Mouse (Mus musculus) midbrain, embryonic 13.5 days (tissue): ENCODE results near the gene Srgap2. TPM values are rescaled to one million over a fixed set of nuclear protein-coding genes. Genes with fewer than 3 reads are reported as not detected.

Experiments
- ATAC-seq: fragments of 200-750 bp; cut with Nextera tagmentation; 2 replicates; pipeline ENCODE4 v1.8.0; 2017; ENCODE audit warnings: mild to moderate bottlenecking, moderate TSS enrichment, moderate library complexity
- H3K27ac ChIP-seq: fragments of 300-500 bp; sonication (generic); 2 replicates; pipeline ENCODE4 v1.5.1; 2015; ENCODE audit warnings: inconsistent platforms, mild to moderate bottlenecking, moderate library complexity
- H3K27me3 ChIP-seq: fragments of 300-500 bp; sonication (generic); 2 replicates; pipeline ENCODE4 v1.6.1; 2015; ENCODE audit warnings: mild to moderate bottlenecking, inconsistent platforms
- H3K36me3 ChIP-seq: fragments of 300-500 bp; sonication (generic); 2 replicates; pipeline ENCODE4 v1.6.1; 2015; ENCODE audit warnings: mild to moderate bottlenecking, inconsistent platforms
- H3K4me1 ChIP-seq: fragments of 300-500 bp; sonication (generic); replicated peaks from 2 replicates; pipeline ENCODE4 v1.6.1; 2015; ENCODE audit warnings: inconsistent platforms
- H3K4me2 ChIP-seq: fragments of 300-500 bp; sonication (generic); replicated peaks from 2 replicates; pipeline ENCODE4 v1.6.1; 2015; ENCODE audit warnings: moderate library complexity, mild to moderate bottlenecking, inconsistent platforms
- H3K4me3 ChIP-seq: fragments of 300-500 bp; sonication (generic); replicated peaks from 2 replicates; pipeline ENCODE4 v1.5.1; 2015; ENCODE audit warnings: mild to moderate bottlenecking, inconsistent platforms
- H3K9ac ChIP-seq: fragments of 300-500 bp; sonication (generic); replicated peaks from 2 replicates; pipeline ENCODE4 v1.6.1; 2015; ENCODE audit warnings: mild to moderate bottlenecking, inconsistent platforms
- H3K9me3 ChIP-seq: fragments of 300-500 bp; sonication (generic); 2 replicates; pipeline ENCODE4 v1.6.1; 2016; ENCODE audit warnings: mild to moderate bottlenecking, inconsistent platforms
- WGBS: fragments of 180-500 bp; shearing (Covaris S2); methylation state at CpG from one replicate; pipeline ENCODE4 v1.1.7; 2015; 5-methylcytosine and 5-hydroxymethylcytosine counted together
- polyA plus RNA-seq: library from polyadenylated mRNA; unstranded; fragments of >200 nt; fragmentation: Nextera tagmentation; extraction: Ambion mirVana; gene quantifications from 2 replicates; pipeline ENCODE4 v1.2.1, GENCODE M21; 2015

Srgap2 gene
- polyA plus RNA-seq, 1 experiment from 2014 or later: 18.8 TPM

DNA sequence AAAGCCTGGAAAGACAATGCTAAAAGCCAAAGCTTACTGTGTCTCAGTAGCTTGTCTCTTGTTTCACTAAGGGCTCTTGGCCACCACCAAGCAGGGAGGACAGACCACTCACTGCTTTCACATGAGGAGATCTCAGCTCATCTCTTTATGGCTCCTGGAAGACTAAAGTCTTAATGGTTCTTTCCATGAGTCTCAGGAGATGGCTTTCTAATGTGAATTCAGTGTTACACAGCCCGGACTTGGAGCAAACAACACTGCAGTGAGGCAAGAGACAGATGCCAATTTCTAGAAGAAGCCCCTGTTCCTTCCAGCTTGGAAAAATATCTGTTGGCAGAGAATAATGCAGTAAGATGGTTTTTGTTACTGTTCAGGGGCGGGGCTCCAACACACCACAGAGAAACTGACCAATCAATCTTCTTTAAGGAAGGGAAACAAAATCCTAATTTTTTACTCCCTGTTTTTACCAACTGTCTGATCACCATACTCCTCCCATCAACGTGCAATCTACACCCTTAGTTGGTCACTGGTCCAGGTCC, 71.7 kb downstream of the Srgap2 start:
- no peak overlapping the region for H3K4me3 ChIP-seq
- ATAC-seq: no peak
- no peak overlapping the region for H3K4me2 ChIP-seq
- no peaks in the 10 kb centered on the region for H3K36me3 ChIP-seq
- H3K27ac ChIP-seq: no peak overlapping the region
- WGBS: 92% methylated on average over 3 of the region's 3 CpGs
- no peaks in the 10 kb centered on the region for H3K9me3 ChIP-seq
- H3K27me3 ChIP-seq: no peaks in the 10 kb centered on the region
- H3K9ac ChIP-seq: no peak overlapping the region
- H3K4me1 ChIP-seq: peaks cover 24% of the 10 kb centered on the region

- H3K4me1 ChIP-seq: peaks cover 24% of the 10 kb centered on the region
- H3K4me2 ChIP-seq: no peak overlapping the region
- ATAC-seq: no peak
- H3K36me3 ChIP-seq: no peaks in the 10 kb centered on the region
- H3K27me3 ChIP-seq: no peaks in the 10 kb centered on the region
- H3K4me3 ChIP-seq: no peak overlapping the region
- H3K27ac ChIP-seq: no peak overlapping the region
- H3K9me3 ChIP-seq: no peaks in the 10 kb centered on the region
- WGBS: 92% methylated on average over 2 of the region's 2 CpGs
- no peak overlapping the region for H3K9ac ChIP-seq
These were observed 72.8 kb downstream of the Srgap2 start for GRCm38 (mm10) chr1:131454386-131454785.

DNA sequence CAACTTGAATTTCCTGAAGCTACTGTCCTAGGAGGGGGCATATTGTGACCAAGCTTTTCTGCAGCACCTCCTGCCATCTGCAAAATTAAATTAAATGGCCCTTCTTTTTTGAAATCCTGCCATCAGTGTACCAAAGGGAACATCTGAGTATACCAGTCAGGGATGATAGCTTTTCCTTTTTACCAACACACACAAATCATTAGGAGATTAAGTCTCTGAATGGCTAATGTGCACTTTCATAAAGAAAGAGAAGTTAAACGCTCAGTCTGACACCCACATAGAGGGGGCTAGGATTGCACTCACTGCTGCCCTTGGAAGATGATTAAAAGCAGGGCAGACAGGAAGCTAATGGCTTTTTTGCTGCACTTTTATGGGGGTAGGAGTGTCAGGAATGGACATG, 73.8 kb downstream of the Srgap2 start:
- Histone ChIP-seq H3K9me3 (no peaks in the 10 kb centered on the region), H3K27me3 (no peaks in the 10 kb centered on the region), H3K4me3 (no peak overlapping the region), H3K27ac (peak overlapping the region; percentile 1; the same call in 1 of the 2 replicates), H3K36me3 (no peaks in the 10 kb centered on the region), H3K4me2 (no peak overlapping the region), H3K4me1 (peaks cover 24% of the 10 kb centered on the region), H3K9ac (no peak overlapping the region)
- peak; percentile 71 for ATAC-seq
- WGBS: 17% methylated on average over 1 of the region's 1 CpGs

DNA sequence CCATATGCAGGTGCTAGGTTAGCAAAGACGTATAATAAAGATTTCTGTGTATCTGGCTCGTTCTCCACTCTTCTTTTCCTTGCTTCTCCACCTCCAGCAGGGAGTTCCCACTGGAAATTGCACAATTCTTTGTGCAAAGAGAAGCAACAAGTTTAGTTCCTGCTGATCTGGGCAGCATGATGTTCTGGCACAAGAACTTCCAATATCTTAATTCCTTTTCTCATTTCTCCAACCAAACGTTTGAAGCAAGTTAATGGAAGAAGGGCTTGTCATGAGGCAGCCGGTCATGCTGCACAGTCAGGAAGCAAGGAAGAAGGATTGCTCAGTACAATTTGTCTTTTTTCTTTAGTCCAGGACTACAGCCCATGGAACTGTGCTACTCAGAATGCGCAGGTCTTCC, 78.8 kb downstream of the Srgap2 start:
- no peak for ATAC-seq
- H3K36me3 ChIP-seq: no peaks in the 10 kb centered on the region
- H3K4me2 ChIP-seq: no peak overlapping the region
- no peak overlapping the region for H3K27ac ChIP-seq
- 86% methylated on average over 5 of the region's 5 CpGs for WGBS
- H3K9ac ChIP-seq: no peak overlapping the region
- H3K9me3 ChIP-seq: no peaks in the 10 kb centered on the region
- no peak overlapping the region for H3K4me3 ChIP-seq
- peaks cover 12% of the 10 kb centered on the region for H3K4me1 ChIP-seq
- H3K27me3 ChIP-seq: no peaks in the 10 kb centered on the region

- no peak overlapping the region for H3K4me3 ChIP-seq
- no peak overlapping the region for H3K9ac ChIP-seq
- no peak for ATAC-seq
- H3K9me3 ChIP-seq: no peaks in the 10 kb centered on the region
- H3K27ac ChIP-seq: no peak overlapping the region
- no peaks in the 10 kb centered on the region for H3K27me3 ChIP-seq
- H3K36me3 ChIP-seq: no peaks in the 10 kb centered on the region
- 0 out of 2 replicates have a peak, but pooled peaks cover 2% of the 10 kb centered on the region for H3K4me1 ChIP-seq
- H3K4me2 ChIP-seq: no peak overlapping the region
- WGBS: 97% methylated on average over 3 of the region's 3 CpGs
These were observed 79.8 kb downstream of the Srgap2 start for GRCm38 (mm10) chr1:131447333-131447732.

DNA sequence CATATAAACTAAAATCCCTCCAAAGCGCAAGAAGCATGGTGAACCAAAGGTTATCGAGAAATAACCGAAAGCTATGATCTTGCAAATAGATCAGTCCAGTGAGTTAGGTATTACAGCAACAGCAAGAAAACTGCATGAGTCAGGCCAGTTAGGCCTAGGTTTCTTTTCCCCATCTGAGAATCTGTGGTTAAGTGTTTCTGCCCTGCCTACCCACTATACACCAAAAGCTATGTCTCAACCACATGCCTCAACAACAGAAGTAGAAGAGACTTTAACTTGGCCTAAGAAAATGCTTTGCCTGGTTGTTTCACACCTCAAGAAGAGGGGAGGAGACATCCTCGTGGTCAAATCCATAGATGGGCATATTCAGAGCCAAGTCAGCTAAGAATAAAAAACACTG, 80.6 kb downstream of the Srgap2 start:
- Histone ChIP-seq H3K9me3 (no peaks in the 10 kb centered on the region), H3K27me3 (no peaks in the 10 kb centered on the region), H3K4me1 (no peaks in the 10 kb centered on the region), H3K9ac (no peak overlapping the region), H3K4me2 (no peak overlapping the region), H3K27ac (no peak overlapping the region), H3K36me3 (no peaks in the 10 kb centered on the region), H3K4me3 (no peak overlapping the region)
- no peak for ATAC-seq
- WGBS: 97% methylated on average over 4 of the region's 4 CpGs

- Histone ChIP-seq H3K9me3 (no peaks in the 10 kb centered on the region), H3K4me3 (no peak overlapping the region), H3K27ac (peak overlapping the region; percentile 6; the same call in 1 of the 2 replicates), H3K36me3 (no peaks in the 10 kb centered on the region), H3K4me2 (no peak overlapping the region), H3K9ac (no peak overlapping the region), H3K27me3 (no peaks in the 10 kb centered on the region), H3K4me1 (peaks cover 21% of the 10 kb centered on the region)
- ATAC-seq: no peak
- 92% methylated on average over 11 of the region's 11 CpGs for WGBS
These were observed 88.6 kb downstream of the Srgap2 start for GRCm38 (mm10) chr1:131438556-131438955.

GRCm38 (mm10) chr1:131437975-131438374, 89.2 kb downstream of the Srgap2 start:
- Histone ChIP-seq H3K36me3 (no peaks in the 10 kb centered on the region), H3K27ac (no peak overlapping the region), H3K9ac (no peak overlapping the region), H3K9me3 (no peaks in the 10 kb centered on the region), H3K4me3 (no peak overlapping the region), H3K4me1 (peaks cover 21% of the 10 kb centered on the region), H3K27me3 (no peaks in the 10 kb centered on the region), H3K4me2 (no peak overlapping the region)
- ATAC-seq: no peak

DNA sequence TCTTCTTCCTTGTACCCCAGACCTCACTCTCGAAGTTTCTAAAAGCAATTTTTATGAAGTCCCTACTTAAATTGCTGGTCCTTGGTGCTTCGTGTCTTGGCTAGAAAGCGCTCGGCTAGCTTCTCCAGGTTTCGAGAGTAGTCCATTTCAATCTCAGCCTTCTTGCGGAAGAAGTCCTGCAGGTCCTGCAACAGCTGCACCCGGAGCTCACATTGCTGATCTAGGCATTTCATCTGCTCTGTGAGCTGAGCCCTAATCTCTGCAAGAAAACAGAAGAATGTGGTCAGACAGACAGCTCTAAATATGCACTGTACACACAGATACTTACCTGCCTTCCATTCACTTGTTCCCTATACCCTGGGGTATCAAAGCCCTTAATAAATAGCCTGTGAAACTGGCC, 90.5 kb downstream of the Srgap2 start:
- Histone ChIP-seq H3K4me1 (peaks cover 29% of the 10 kb centered on the region), H3K9me3 (no peaks in the 10 kb centered on the region), H3K27ac (no peak overlapping the region), H3K9ac (no peak overlapping the region), H3K36me3 (no peaks in the 10 kb centered on the region), H3K27me3 (no peaks in the 10 kb centered on the region), H3K4me2 (no peak overlapping the region), H3K4me3 (no peak overlapping the region)
- 90% methylated on average over 7 of the region's 7 CpGs for WGBS
- ATAC-seq: no peak

DNA sequence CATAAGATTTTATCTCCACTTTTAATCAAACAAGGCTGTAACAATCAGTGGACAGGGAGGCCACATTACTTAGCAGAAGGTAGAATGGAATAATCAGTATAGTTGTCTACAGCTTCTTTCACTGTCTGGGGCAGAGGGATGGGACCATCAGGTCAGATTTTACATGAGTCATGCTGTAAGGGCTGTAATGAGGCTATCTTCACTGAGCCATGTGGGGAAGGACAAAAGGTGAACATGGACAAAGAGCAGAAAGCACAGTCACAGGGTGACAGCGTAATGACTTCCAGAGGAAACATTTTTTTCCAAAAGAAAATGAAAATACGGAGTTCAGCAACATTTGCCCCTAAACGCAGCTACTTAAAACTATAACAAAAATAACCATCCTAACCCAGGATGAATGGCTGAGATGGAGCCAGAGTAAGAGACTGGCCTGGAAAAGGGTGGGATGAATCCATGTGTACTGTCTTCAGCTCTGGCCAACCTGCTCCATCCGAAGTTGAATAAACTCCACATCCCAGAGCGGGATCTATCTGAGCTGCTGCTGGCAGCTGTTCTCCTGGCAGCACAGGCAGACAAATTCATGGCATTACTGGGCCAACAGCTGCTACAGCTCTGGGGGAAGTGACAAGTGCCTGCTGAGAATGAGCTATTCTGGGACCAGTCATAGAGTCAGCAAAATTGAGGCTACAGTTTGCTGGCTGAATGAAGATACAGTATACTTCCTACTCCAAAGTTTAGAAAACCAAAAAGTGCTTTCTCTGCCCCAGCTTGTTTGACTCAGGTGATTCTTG, 95.5 kb downstream of the Srgap2 start:
- no peak overlapping the region; the same call in 1 of the 2 replicates for H3K27ac ChIP-seq
- H3K4me1 ChIP-seq: peaks cover 40% of the 10 kb centered on the region
- no peaks in the 10 kb centered on the region for H3K27me3 ChIP-seq
- peak; percentile 22; the same call in 1 of the 2 replicates for ATAC-seq
- H3K9ac ChIP-seq: no peak overlapping the region
- H3K4me3 ChIP-seq: no peak overlapping the region
- H3K36me3 ChIP-seq: no peaks in the 10 kb centered on the region
- no peaks in the 10 kb centered on the region for H3K9me3 ChIP-seq
- WGBS: 73% methylated on average over 5 of the region's 5 CpGs
- H3K4me2 ChIP-seq: no peak overlapping the region

- Histone ChIP-seq H3K4me1 (peaks cover 32% of the 10 kb centered on the region), H3K27me3 (no peaks in the 10 kb centered on the region), H3K4me2 (no peak overlapping the region), H3K4me3 (no peak overlapping the region), H3K9me3 (no peaks in the 10 kb centered on the region), H3K27ac (peak overlapping the region; percentile 59), H3K9ac (no peak overlapping the region), H3K36me3 (no peaks in the 10 kb centered on the region)
- ATAC-seq: peak; percentile 86
- 21% methylated on average over 5 of the region's 5 CpGs for whole genome bisulfite sequencing
These were observed 99.9 kb downstream of the Srgap2 start for GRCm38 (mm10) chr1:131427140-131427821.

DNA sequence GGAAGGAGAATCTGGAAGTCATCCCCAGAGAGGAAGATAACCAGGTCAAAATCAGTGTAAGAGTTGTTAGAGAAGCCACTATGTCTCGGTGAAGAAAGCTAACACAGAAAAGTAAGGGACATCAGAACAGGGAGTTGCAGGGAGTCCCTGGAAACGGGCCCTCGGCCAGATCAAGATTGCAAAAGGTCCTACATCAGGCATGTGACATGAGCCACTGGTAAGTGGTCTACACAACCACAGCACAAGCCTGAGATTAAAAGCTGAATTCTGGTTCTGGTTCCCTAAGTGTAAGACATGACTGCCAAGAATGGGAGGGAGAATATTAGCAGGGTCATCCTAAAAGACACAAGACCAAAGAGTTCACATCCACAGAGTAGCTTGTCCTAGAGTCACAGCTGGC, 104.1 kb downstream of the Srgap2 start:
- no peak for ATAC-seq
- 94% methylated on average over 3 of the region's 3 CpGs for WGBS
- Histone ChIP-seq H3K36me3 (no peaks in the 10 kb centered on the region), H3K27me3 (no peaks in the 10 kb centered on the region), H3K4me1 (peaks cover 27% of the 10 kb centered on the region), H3K4me3 (no peak overlapping the region), H3K4me2 (no peak overlapping the region), H3K9me3 (no peaks in the 10 kb centered on the region), H3K27ac (no peak overlapping the region), H3K9ac (no peak overlapping the region)
